Mouse (Mus musculus): ENCODE data around the gene Piwil1. TPM values are rescaled to one million over a fixed set of nuclear protein-coding genes. Genes with fewer than 3 reads are reported as not detected.
"Not testable (repeated sequence)": the region's sequence is repeated elsewhere in the genome, so short reads cannot be mapped to it uniquely, and the experiment has no call there.

The Piwil1 gene
- total RNA-seq, 2 experiments from 2014 or later, result 0.10 to 0.14 TPM

- no peak for DNase-seq (ENCODE audit: extremely low spot score in 1 of 2, low spot score in 1 of 2)
Observed at GRCm38 (mm10) chr5:128708929-128709328, 6.6 kb downstream of the Piwil1 start.

GRCm38 (mm10) chr5:128710596-128710995, 8.3 kb downstream of the Piwil1 start:
- no peak for DNase-seq (ENCODE audit: extremely low spot score in 1 of 2, low spot score in 1 of 2)

GRCm38 (mm10) chr5:128711847-128712246, 9.5 kb downstream of the Piwil1 start:
- DNase-seq (ENCODE audit: extremely low spot score in 1 of 2, low spot score in 1 of 2), result peak in 1 of 2 experiments; percentile 36

GRCm38 (mm10) chr5:128715171-128715570, 12.8 kb downstream of the Piwil1 start:
- no peak for DNase-seq (ENCODE audit: extremely low spot score in 1 of 2, low spot score in 1 of 2)

GRCm38 (mm10) chr5:128720461-128720860, 18.1 kb downstream of the Piwil1 start:
- not testable (repeated sequence) for DNase-seq (ENCODE audit: extremely low spot score in 1 of 2, low spot score in 1 of 2)

DNA sequence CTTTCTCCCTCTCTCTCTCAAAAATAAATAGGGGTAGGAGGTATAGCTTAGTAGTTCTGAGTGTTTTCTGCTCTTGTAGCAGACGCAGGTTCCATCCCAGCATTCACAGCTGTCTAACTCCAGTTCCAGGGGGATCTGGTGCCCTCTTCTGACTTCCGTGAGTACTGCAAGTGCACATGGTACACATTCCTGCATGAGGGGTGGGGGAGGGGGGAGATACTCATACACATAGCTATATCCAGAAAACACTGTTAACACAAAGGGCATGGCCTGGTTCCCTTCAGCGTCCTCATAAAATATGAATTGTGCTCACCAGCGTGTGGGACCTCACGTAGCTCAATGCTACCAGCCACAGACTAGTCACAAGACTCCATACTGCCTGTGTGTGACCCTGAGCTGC, 27.0 kb downstream of the Piwil1 start:
- DNase-seq (ENCODE audit: extremely low spot score in 1 of 2, low spot score in 1 of 2), result no peak

DNA sequence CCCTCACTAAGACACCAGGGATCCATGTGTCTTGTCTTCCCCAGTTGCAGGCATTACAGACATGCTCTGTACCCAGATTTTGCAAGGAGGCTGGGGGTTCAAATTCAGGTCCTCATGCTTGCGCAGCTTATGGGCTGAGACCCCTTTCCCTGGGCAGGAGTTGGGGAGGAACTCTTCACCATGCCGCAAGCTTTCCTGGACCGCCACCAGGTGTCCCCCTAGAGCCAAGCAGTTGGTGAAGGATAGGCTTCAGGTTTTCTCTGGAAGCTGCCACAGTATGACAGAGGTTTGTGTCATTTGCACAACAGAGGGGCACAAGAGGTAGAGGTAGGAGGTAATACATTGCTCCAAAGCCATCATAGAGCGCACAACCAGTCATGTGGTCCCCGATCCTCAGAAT, 28.3 kb downstream of the Piwil1 start:
- peak in 1 of 2 experiments; percentile 72 for DNase-seq (ENCODE audit: extremely low spot score in 1 of 2, low spot score in 1 of 2)

DNA sequence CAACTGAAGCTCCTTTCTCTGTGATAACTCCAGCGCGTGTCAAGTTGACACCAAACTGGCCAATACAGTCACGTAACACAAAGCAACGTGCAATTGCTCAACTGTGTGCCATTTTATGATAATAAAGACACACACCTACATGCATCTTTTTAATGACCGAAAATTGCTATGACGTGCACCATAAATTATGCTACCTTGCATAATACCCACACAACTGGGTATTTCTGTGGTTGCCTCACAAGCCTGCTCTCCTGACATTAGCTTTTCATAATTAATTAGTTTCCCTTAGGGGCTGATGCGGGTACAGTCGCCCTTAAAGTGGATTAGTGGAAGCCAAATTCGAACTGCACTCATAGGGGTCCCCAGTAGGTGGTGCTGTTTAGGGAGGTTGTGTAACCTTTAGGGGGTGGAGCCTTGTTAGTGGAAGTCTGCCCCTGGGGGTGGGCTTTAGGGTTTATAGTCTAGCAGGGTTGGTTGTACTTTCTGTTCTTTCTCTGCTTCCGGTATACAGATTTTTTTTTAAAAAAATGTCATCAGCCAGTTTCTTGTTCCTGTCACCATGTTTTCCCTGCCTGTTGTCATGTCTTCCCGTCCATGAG, 30.2 kb downstream of the Piwil1 start:
- DNase-seq (ENCODE audit: extremely low spot score in 1 of 2, low spot score in 1 of 2), result no peak

DNA sequence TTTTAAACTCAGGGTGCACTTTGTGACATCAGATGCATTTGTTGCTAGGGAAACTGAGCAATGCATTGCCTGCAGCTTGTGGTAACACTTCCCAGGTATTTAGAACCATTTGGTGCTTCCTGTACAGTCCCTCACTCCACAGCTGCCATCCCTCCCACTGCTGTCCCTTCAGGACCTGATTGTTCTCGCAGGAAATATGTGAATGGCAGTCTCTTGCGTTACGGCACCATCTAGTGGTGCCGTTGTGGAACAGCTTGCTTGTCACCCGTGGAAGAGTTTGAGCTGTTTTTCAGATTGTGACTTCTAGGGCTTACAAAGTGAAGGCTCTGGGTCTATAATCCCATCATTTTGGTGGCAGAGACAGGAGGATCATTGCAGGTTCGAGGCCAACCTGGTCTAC, 31.6 kb downstream of the Piwil1 start:
- DNase-seq (ENCODE audit: extremely low spot score in 1 of 2, low spot score in 1 of 2), result peak; percentile 34 to 54

DNA sequence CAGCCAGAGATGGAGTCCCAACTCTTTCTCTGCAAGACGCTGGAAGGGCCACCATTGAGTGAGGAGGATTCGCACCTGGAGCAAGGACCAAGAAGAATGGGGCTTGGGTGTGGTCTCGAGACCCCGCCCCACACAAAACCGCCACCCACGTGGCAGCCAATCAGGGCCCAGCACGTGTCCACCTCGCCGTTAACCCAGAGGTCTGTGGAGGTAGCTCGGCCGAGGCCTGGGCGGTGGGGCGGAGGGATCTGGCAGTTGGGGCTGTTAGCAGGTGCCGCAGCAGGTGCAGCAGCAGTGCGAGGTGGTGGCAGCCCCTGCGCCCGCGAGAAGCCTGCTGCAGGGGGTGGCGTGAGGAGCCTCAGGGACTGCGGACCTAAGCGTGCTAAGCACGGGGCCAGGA, 33.6 kb downstream of the Piwil1 start:
- no peak for DNase-seq (ENCODE audit: extremely low spot score in 1 of 2, low spot score in 1 of 2)

DNA sequence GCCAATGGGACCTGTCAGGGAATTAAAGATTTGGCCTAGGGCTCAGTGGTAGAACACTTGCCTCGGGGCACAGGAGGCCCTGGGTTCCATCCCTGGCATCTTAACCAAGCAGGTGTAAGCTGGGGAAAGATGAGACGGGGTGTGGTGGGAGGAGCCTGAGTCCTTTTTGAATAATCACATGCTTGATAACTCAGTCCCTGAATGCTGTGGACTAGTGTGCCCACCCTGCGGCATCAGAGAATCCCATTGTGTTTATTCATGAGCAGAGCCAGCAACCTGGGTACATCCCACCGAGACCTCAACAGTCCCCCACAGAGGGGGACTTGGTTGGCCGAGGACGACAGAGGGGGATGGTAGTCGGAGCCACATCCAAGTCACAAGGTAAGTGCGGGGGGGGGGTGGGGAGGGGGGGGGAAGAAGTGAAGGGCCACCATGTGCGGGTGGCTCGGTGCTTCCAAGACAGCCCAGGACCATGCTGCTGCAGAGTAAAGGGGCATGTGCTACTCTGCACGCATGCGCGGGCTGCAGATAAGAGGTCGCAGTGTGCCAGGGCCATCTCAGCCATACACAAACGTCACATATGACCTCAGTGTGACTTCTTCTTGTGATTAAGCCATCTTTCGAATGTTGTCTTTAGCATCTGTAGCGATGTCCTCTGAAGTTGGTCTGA, 37.0 kb downstream of the Piwil1 start:
- DNase-seq (ENCODE audit: extremely low spot score in 1 of 2, low spot score in 1 of 2), result no peak

GRCm38 (mm10) chr5:128739838-128740171, 37.5 kb downstream of the Piwil1 start:
- DNase-seq (ENCODE audit: extremely low spot score in 1 of 2, low spot score in 1 of 2), result no peak

GRCm38 (mm10) chr5:128744351-128744750, 42.0 kb downstream of the Piwil1 start:
- no peak for DNase-seq (ENCODE audit: extremely low spot score in 1 of 2, low spot score in 1 of 2)

DNA sequence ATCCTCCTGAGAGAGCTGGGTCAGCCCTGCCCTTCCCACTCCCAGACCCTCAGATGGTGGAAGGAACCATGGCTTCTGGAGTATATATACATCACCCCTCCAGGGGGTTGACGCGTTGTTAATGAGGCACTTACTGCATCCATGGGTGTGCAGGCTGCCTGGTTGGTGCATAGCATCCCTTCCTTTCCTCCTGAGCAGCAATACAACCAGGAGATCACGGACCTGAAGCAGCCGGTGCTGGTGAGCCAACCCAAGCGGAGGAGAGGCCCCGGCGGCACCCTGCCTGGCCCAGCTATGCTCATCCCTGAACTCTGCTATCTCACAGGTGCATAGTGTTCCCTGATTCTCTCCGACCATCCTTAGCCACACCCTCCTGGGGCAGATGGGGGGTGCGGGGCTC, 42.9 kb downstream of the Piwil1 start:
- DNase-seq (ENCODE audit: extremely low spot score in 1 of 2, low spot score in 1 of 2), result no peak

DNA sequence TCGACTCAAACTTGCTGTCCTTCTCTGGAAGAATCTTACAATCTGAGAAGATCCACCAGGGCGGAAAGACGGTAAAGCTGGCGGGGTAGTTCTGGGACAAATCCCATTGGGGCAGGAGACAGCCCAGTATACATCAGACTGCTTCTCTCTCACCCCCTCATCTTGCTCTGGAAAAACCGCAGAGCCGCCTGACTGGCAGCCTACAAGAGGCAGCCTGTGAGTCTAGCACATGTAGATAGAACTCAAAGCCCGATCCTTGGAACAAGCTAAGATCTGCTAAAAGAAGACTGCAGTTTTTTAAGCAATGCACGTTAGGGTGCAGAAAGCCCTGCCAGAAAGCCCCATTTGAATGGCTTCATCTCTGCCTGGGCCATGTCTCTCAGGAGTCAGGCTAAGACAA, 43.9 kb downstream of the Piwil1 start:
- DNase-seq (ENCODE audit: extremely low spot score in 1 of 2, low spot score in 1 of 2), result no peak

GRCm38 (mm10) chr5:128761118-128761517, 58.8 kb downstream of the Piwil1 start:
- no peak for DNase-seq (ENCODE audit: extremely low spot score in 1 of 2, low spot score in 1 of 2)

GRCm38 (mm10) chr5:128769026-128769631, 66.8 kb downstream of the Piwil1 start:
- DNase-seq (ENCODE audit: extremely low spot score in 1 of 2, low spot score in 1 of 2), result no peak

DNA sequence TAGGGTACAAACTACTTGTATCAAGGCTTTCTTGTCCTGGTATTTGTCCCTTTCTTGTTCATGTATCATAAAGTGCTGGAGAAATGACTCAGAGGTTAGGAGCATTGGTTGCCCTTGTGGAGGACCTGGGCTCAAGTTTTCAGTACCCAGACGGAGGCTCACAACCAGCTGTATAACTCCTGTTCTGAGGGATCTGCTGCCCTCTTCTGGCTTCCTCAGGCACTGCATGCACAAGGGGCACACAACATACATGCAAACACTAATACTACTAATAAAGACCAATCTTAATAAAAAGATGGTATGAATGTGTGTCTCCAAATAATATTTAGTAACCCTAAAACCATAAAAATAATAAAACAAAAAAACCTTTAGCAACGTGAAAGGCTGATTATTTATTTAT, 74.1 kb downstream of the Piwil1 start:
- no peak for DNase-seq (ENCODE audit: extremely low spot score in 1 of 2, low spot score in 1 of 2)

- no peak for DNase-seq (ENCODE audit: extremely low spot score in 1 of 2, low spot score in 1 of 2)
Observed at GRCm38 (mm10) chr5:128781621-128782020, 79.3 kb downstream of the Piwil1 start.

DNA sequence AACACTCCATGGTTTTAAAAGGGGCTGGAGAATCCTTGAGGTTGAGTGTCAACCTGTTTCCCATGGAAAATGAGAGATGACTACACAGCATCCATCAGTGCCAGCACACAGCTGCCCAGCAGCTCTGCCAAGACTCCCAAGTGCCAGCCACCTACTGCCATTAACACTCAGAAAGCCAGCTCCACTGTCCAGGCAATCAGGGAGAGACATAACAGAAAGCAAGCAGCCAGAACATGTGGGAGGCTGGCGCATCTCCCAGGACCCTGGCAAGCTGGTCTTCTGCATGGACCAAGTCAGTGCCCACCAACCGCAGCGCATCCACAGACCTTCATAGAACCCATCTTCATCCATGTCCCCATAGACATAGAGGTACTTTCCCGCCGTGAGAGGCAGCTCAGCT, 98.3 kb downstream of the Piwil1 start:
- no peak for DNase-seq (ENCODE audit: extremely low spot score in 1 of 2, low spot score in 1 of 2)

All from layer of hippocampus, postnatal 25 days (tissue).